13 mouse cellular contexts compared by ENCODE assay signal in genomic region chr11:85678666-85679065, GRCm38 (mm10).
DNase-seq lines count a peak whose midpoint lies in the region; ATAC-seq and TF ChIP-seq lines count a peak whose summit lies in the region.
"Had no signal": no experiment of that assay in that cellular context is flagged by ENCODE, and none has a peak within 500 bp of the region (broad histone marks: within the 10 kb centered on the region; RNA-seq: fewer than 3 reads in every experiment).

No protein-coding gene starts in this region.

- no peaks in the 10 kb centered on the region for H3K9me3 ChIP-seq in hindbrain, embryonic 10.5 days
- no peaks in the 10 kb centered on the region for H3K9me3 ChIP-seq in hindbrain, embryonic 14.5 days (ENCODE audit: control insufficient read depth, low read length)
- H3K9me3 ChIP-seq in lung, postnatal 0 days (ENCODE audit: low read length), result no peaks in the 10 kb centered on the region
- no peaks in the 10 kb centered on the region for H3K9me3 ChIP-seq in forebrain, embryonic 14.5 days (replicated peaks; ENCODE audit: control insufficient read depth, low read length)
- H3K9me3 ChIP-seq: heart, embryonic 13.5 days; limb, embryonic 15.5 days had no signal

- no peak overlapping the region for H3K4me3 ChIP-seq in hindbrain, embryonic 10.5 days
- H3K4me3 ChIP-seq in hindbrain, embryonic 14.5 days (replicated peaks; ENCODE audit: low read length), result no peak overlapping the region
- no peak overlapping the region for H3K4me3 ChIP-seq in lung, postnatal 0 days (ENCODE audit: low read depth, low read length)
- no peak overlapping the region for H3K4me3 ChIP-seq in forebrain, embryonic 14.5 days (ENCODE audit: low read depth, low read length)
- H3K4me3 ChIP-seq: heart, embryonic 13.5 days; limb, embryonic 15.5 days had no signal

- no peak overlapping the region for H3K4me2 ChIP-seq in hindbrain, embryonic 14.5 days (replicated peaks)
- H3K4me2 ChIP-seq in lung, postnatal 0 days (replicated peaks; ENCODE audit: low read depth, low read length), result no peak overlapping the region
- H3K4me2 ChIP-seq in forebrain, embryonic 14.5 days (ENCODE audit: low read length), result no peak overlapping the region
- H3K4me2 ChIP-seq: heart, embryonic 13.5 days; limb, embryonic 15.5 days had no signal

- peaks cover 27% of the 10 kb centered on the region for H3K27me3 ChIP-seq in hindbrain, embryonic 10.5 days (ENCODE audit: insufficient read depth, poor library complexity, severe bottlenecking)
- no peaks in the 10 kb centered on the region for H3K27me3 ChIP-seq in hindbrain, embryonic 14.5 days (ENCODE audit: control insufficient read depth, insufficient read depth, low read length)
- H3K27me3 ChIP-seq in lung, postnatal 0 days (replicated peaks; ENCODE audit: insufficient read depth, low read length), result no peaks in the 10 kb centered on the region
- H3K27me3 ChIP-seq in forebrain, embryonic 14.5 days (replicated peaks; ENCODE audit: control insufficient read depth, insufficient read depth, low read length), result no peaks in the 10 kb centered on the region
- H3K27me3 ChIP-seq: limb, embryonic 15.5 days had no signal

- peak; percentile 43 for DNase-seq in hindbrain, embryonic 10.5 days (ENCODE audit: low spot score)
- no peak for DNase-seq in hindbrain, embryonic 14.5 days (ENCODE audit: low spot score)
- no peak for DNase-seq in lung, postnatal 0 days (ENCODE audit: low spot score)
- DNase-seq in lung, postnatal 25 days (ENCODE audit: low spot score), result no peak
- DNase-seq in forebrain, embryonic 14.5 days (ENCODE audit: low spot score), result peak; percentile 68
- DNase-seq in mesoderm, embryonic 11.5 days (ENCODE audit: low read depth, low spot score), result peak; percentile 48
- no peak for DNase-seq in gastrocnemius, postnatal 4 days (ENCODE audit: low spot score in 2 of 2)
- DNase-seq: adrenal gland, postnatal 10 days; cerebellum, adult 11 months; thymus, adult 2 months had no signal

- peak overlapping the region; percentile 81 for H3K27ac ChIP-seq in hindbrain, embryonic 10.5 days
- H3K27ac ChIP-seq in hindbrain, embryonic 14.5 days, result no peak overlapping the region
- peak overlapping the region; percentile 26; the same call in 1 of the 2 replicates for H3K27ac ChIP-seq in lung, postnatal 0 days (ENCODE audit: low read length)
- no peak overlapping the region; the same call in 1 of the 2 replicates for H3K27ac ChIP-seq in forebrain, embryonic 14.5 days (ENCODE audit: low read depth, low read length)
- H3K27ac ChIP-seq: heart, embryonic 13.5 days; limb, embryonic 15.5 days; macrophage had no signal

- no peak for TF ChIP-seq EP300 in lung, postnatal 0 days (IDR thresholded peaks at IDR 0.05)

- TF ChIP-seq CTCF in lung, postnatal 0 days (IDR thresholded peaks at IDR 0.05), result no peak

- H3K4me1 ChIP-seq in hindbrain, embryonic 10.5 days (replicated peaks), result peaks cover 72% of the 10 kb centered on the region
- H3K4me1 ChIP-seq in hindbrain, embryonic 14.5 days (replicated peaks; ENCODE audit: control insufficient read depth, insufficient read depth, low read length), result peaks cover 9% of the 10 kb centered on the region; the same call in 1 of the 2 replicates
- H3K4me1 ChIP-seq in lung, postnatal 0 days (ENCODE audit: insufficient read depth, low read depth, low read length), result peaks cover 15% of the 10 kb centered on the region; the same call in 1 of the 2 replicates
- peaks cover 13% of the 10 kb centered on the region for H3K4me1 ChIP-seq in forebrain, embryonic 14.5 days (ENCODE audit: control insufficient read depth, insufficient read depth, low read length)

- ATAC-seq in hindbrain, embryonic 14.5 days (ENCODE audit: low FRiP score), result no peak
- no peak for ATAC-seq in lung, postnatal 0 days
- ATAC-seq in forebrain, embryonic 14.5 days, result peak; percentile 62; the same call in 1 of the 2 replicates

- WGBS in hindbrain, embryonic 10.5 days, result 49% methylated on average over 5 of the region's 5 CpGs
- WGBS in hindbrain, embryonic 14.5 days, result 25% methylated on average over 5 of the region's 5 CpGs
- 50% methylated on average over 5 of the region's 5 CpGs for WGBS in lung, postnatal 0 days
- 19% methylated on average over 5 of the region's 5 CpGs for WGBS in forebrain, embryonic 14.5 days

- no peaks in the 10 kb centered on the region for H3K36me3 ChIP-seq in hindbrain, embryonic 10.5 days
- no peaks in the 10 kb centered on the region for H3K36me3 ChIP-seq in hindbrain, embryonic 14.5 days (replicated peaks; ENCODE audit: control insufficient read depth, insufficient read depth)
- no peaks in the 10 kb centered on the region for H3K36me3 ChIP-seq in lung, postnatal 0 days (ENCODE audit: insufficient read depth, low read length)
- H3K36me3 ChIP-seq in forebrain, embryonic 14.5 days (ENCODE audit: control insufficient read depth, insufficient read depth, low read length), result no peaks in the 10 kb centered on the region
- H3K36me3 ChIP-seq: heart, embryonic 13.5 days; limb, embryonic 15.5 days had no signal

- H3K9ac ChIP-seq in hindbrain, embryonic 14.5 days, result no peak overlapping the region
- no peak overlapping the region for H3K9ac ChIP-seq in lung, postnatal 0 days (replicated peaks; ENCODE audit: low read depth)
- no peak overlapping the region for H3K9ac ChIP-seq in forebrain, embryonic 14.5 days (ENCODE audit: low read length)
- H3K9ac ChIP-seq: heart, embryonic 13.5 days; limb, embryonic 15.5 days had no signal

Comparison
In these comparisons a context has a peak if more than half of its experiments do, and no peak if none do; other contexts are left out.
1. DNase-seq: peak in hindbrain, embryonic 10.5 days (single experiment), forebrain, embryonic 14.5 days (single experiment) and mesoderm, embryonic 11.5 days (single experiment); none in hindbrain, embryonic 14.5 days (single experiment), lung, postnatal 0 days (single experiment), lung, postnatal 25 days (single experiment) and gastrocnemius, postnatal 4 days (0 of 2).
2. H3K27ac ChIP-seq: peak in hindbrain, embryonic 10.5 days (single experiment) and lung, postnatal 0 days (single experiment); none in hindbrain, embryonic 14.5 days (single experiment) and forebrain, embryonic 14.5 days (single experiment).